Comparison of ENCODE assay signal across 8 mouse cellular contexts in genomic region chr3:89321183-89322130, GRCm38 (mm10). TPM values are rescaled to one million over a fixed set of nuclear protein-coding genes. Genes with fewer than 3 reads are reported as not detected.
DNase-seq lines count a peak whose midpoint lies in the region.

No protein-coding gene starts in this region.

- WGBS in forebrain, embryonic 10.5 days, result 1% methylated on average over 66 of the region's 66 CpGs

- DNase-seq in left cerebral cortex, postnatal 14 days (ENCODE audit: low spot score in 2 of 2), result peak; percentile 49 to 68
- DNase-seq in left cerebral cortex, adult 11 months (ENCODE audit: low spot score), result no peak
- DNase-seq in T-cell, adult 2 months (ENCODE audit: low spot score), result peak; percentile 49
- peak; percentile 46 for DNase-seq in forebrain, embryonic 10.5 days (ENCODE audit: extremely low spot score, low spot score)
- DNase-seq in kidney, postnatal 4 days, result peak; percentile 35 to 54
- peak; percentile 62 for DNase-seq in neural tube, embryonic 10.5 days (ENCODE audit: extremely low spot score, low spot score)
- DNase-seq in spleen, postnatal 36 days (ENCODE audit: low spot score in 2 of 2), result no peak
- no peak for DNase-seq in cerebellum, adult 8-10 months

- H3K27ac ChIP-seq in forebrain, embryonic 10.5 days, result peak overlapping the region; percentile 78

- peaks cover 81% of the 10 kb centered on the region for H3K27me3 ChIP-seq in forebrain, embryonic 10.5 days (ENCODE audit: poor library complexity, severe bottlenecking)

- no peaks in the 10 kb centered on the region for H3K9me3 ChIP-seq in forebrain, embryonic 10.5 days

- no peaks in the 10 kb centered on the region for H3K36me3 ChIP-seq in forebrain, embryonic 10.5 days (replicated peaks)

- intact Hi-C loops in left cerebral cortex, postnatal 14 days (cut with DNase I), result no loop called here

- peaks cover 64% of the 10 kb centered on the region for H3K4me1 ChIP-seq in forebrain, embryonic 10.5 days

- H3K4me3 ChIP-seq in forebrain, embryonic 10.5 days, result peak overlapping the region; percentile 70

RNA-seq across cellular contexts. Expression of gene Efna3, which starts 1.3 kb away (rescaled TPM):
- total RNA-seq in left cerebral cortex, postnatal 14 days (2021), result 10 to 100 TPM; 48.5 to 49.6 TPM
- 3.0 and 4.0 TPM in 2 replicates for polyA plus RNA-seq in forebrain, embryonic 10.5 days (2016; fragmentation: Nextera tagmentation; extraction: Ambion mirVana)

RNA-seq across cellular contexts. Expression of gene Efna4, which starts 16.4 kb away (rescaled TPM):
- under 1 TPM; 0.29 to 0.61 TPM for total RNA-seq in left cerebral cortex, postnatal 14 days (2021)
- 27.6 and 28.7 TPM in 2 replicates for polyA plus RNA-seq in forebrain, embryonic 10.5 days (2016; fragmentation: Nextera tagmentation; extraction: Ambion mirVana)

RNA-seq across cellular contexts. Expression of gene Adam15, which starts 28.3 kb away (rescaled TPM):
- total RNA-seq in left cerebral cortex, postnatal 14 days (2021), result 10 to 100 TPM; 95.0 TPM
- polyA plus RNA-seq in forebrain, embryonic 10.5 days (2016; fragmentation: Nextera tagmentation; extraction: Ambion mirVana), result 32.1 and 39.5 TPM in 2 replicates

RNA-seq across cellular contexts. Expression of gene Dcst2, which starts 40.3 kb away (rescaled TPM):
- under 1 TPM; 0.34 to 0.35 TPM for total RNA-seq in left cerebral cortex, postnatal 14 days (2021)
- polyA plus RNA-seq in forebrain, embryonic 10.5 days (2016; fragmentation: Nextera tagmentation; extraction: Ambion mirVana), result 0.06 and 0.16 TPM in 2 replicates

RNA-seq across cellular contexts. Expression of gene Efna1, which starts 40.5 kb away (rescaled TPM):
- 1 to 10 TPM; 4.0 to 5.9 TPM for total RNA-seq in left cerebral cortex, postnatal 14 days (2021)
- 12.9 and 13.2 TPM in 2 replicates for polyA plus RNA-seq in forebrain, embryonic 10.5 days (2016; fragmentation: Nextera tagmentation; extraction: Ambion mirVana)

Comparison
In these comparisons a context has a peak if more than half of its experiments do, and no peak if none do; other contexts are left out.
1. DNase-seq: peak in left cerebral cortex, postnatal 14 days (2 of 2), T-cell, adult 2 months (single experiment), forebrain, embryonic 10.5 days (single experiment), kidney, postnatal 4 days (2 of 2) and neural tube, embryonic 10.5 days (single experiment); none in left cerebral cortex, adult 11 months (single experiment), spleen, postnatal 36 days (0 of 2) and cerebellum, adult 8-10 months (single experiment).